Mouse (Mus musculus): ENCODE measurements around the gene Slc4a11. TPM values are rescaled to one million over a fixed set of nuclear protein-coding genes. Genes with fewer than 3 reads are reported as not detected.

The Slc4a11 gene
- polyA plus RNA-seq (2014; fragmentation: Nextera tagmentation; extraction: Ambion mirVana) = 0.11 TPM in 2 replicates

DNA sequence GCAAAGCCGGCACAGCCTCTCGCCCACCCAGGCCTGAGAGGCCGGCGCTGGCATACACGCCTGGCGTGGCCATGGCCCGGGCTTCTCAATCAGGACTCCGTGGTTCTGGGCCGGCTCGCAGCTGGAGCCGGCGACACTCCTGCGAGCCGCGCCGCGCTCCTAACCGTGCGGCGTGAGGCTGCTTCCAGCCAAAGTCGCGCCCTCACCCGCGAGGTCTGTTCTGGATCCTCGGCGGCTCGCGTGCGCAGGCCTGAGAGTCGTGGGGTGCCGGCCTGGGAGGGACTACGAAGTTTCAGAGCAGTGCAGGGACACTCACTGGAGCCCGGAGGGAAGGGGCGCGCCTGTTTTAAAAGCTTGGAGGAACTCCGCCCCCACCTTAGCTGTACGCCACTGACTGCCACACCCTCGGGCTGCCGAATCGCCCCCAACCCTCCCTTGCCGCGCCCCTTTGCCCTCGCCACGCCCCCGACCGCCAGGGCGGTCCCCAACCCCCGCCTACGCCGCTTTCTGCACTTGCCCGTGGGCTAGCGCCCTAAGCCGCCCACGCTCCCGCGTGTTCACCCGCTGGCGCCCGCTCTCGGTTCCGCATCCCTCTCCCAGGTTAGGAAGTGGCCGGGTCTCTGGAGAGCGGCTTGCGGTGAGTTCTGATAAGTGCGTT is at the start of gene Slc4a11:
TSS of gene Slc4a11 (minus strand) at position 367 of the 658 bp plus-strand sequence.
- peaks cover 43% of the 10 kb centered on the region for H3K27me3 ChIP-seq (ENCODE audit: control insufficient read depth, insufficient read depth, low read length)
- no peaks in the 10 kb centered on the region for H3K9me3 ChIP-seq (ENCODE audit: control insufficient read depth, low read length)
- under 1% methylated on average over 63 of the region's 65 CpGs for WGBS
- peak within 1 kb of the TSS; percentile 100 for H3K4me2 ChIP-seq (ENCODE audit: low read length)
- no peaks in the 10 kb centered on the region for H3K36me3 ChIP-seq (ENCODE audit: control insufficient read depth, insufficient read depth, low read length)
- peaks cover 6 to 11% of the 10 kb centered on the region in 2 experiments; a peak in 3 of 4 replicates for H3K4me1 ChIP-seq (ENCODE audit: control insufficient read depth in 2 of 2, insufficient read depth in 2 of 2, low read length in 2 of 2)
- peak; percentile 24; the same call in 1 of the 2 replicates for ATAC-seq (ENCODE audit: insufficient number of reproducible peaks, insufficient read depth, low FRiP score, low read depth)
- no peak within 1 kb of the TSS for H3K27ac ChIP-seq (replicated peaks in 1 of 2; ENCODE audit: control insufficient read depth in 1 of 2, insufficient read depth in 1 of 2, low read depth in 2 of 2, low read length in 2 of 2)
- H3K4me3 ChIP-seq (ENCODE audit: control insufficient read depth in 1 of 2, insufficient read depth in 1 of 2, low read depth in 1 of 2, low read length in 2 of 2) = peak within 1 kb of the TSS; percentile 49 to 62
- H3K9ac ChIP-seq (ENCODE audit: low read length) = peak within 1 kb of the TSS; percentile 67

GRCm38 (mm10) chr2:130743576-130743975 is 46.3 kb upstream of the Slc4a11 start:
- no peaks in the 10 kb centered on the region for H3K4me1 ChIP-seq (ENCODE audit: control insufficient read depth in 2 of 2, insufficient read depth in 2 of 2, low read length in 2 of 2)
- H3K27me3 ChIP-seq (ENCODE audit: control insufficient read depth, insufficient read depth, low read length) = no peaks in the 10 kb centered on the region
- no peak overlapping the region for H3K27ac ChIP-seq (replicated peaks in 1 of 2; ENCODE audit: control insufficient read depth in 1 of 2, insufficient read depth in 1 of 2, low read depth in 2 of 2, low read length in 2 of 2)
- H3K9ac ChIP-seq (ENCODE audit: low read length) = no peak overlapping the region
- 100% methylated on average over 1 of the region's 1 CpGs for WGBS
- no peak overlapping the region for H3K4me2 ChIP-seq (ENCODE audit: low read length)
- no peak overlapping the region for H3K4me3 ChIP-seq (ENCODE audit: control insufficient read depth in 1 of 2, insufficient read depth in 1 of 2, low read depth in 1 of 2, low read length in 2 of 2)
- peaks cover 2% of the 10 kb centered on the region; the same call in 1 of the 2 replicates for H3K9me3 ChIP-seq (ENCODE audit: control insufficient read depth, low read length)
- H3K36me3 ChIP-seq (ENCODE audit: control insufficient read depth, insufficient read depth, low read length) = peaks cover 100% of the 10 kb centered on the region
- ATAC-seq (ENCODE audit: insufficient number of reproducible peaks, insufficient read depth, low FRiP score, low read depth) = no peak

- H3K27me3 ChIP-seq (ENCODE audit: control insufficient read depth, insufficient read depth, low read length) = no peaks in the 10 kb centered on the region
- no peak overlapping the region for H3K9ac ChIP-seq (ENCODE audit: low read length)
- no peak for ATAC-seq (ENCODE audit: insufficient number of reproducible peaks, insufficient read depth, low FRiP score, low read depth)
- no peak overlapping the region for H3K4me2 ChIP-seq (ENCODE audit: low read length)
- peaks cover 2% of the 10 kb centered on the region; the same call in 1 of the 2 replicates for H3K9me3 ChIP-seq (ENCODE audit: control insufficient read depth, low read length)
- no peak overlapping the region for H3K4me3 ChIP-seq (ENCODE audit: control insufficient read depth in 1 of 2, insufficient read depth in 1 of 2, low read depth in 1 of 2, low read length in 2 of 2)
- no peaks in the 10 kb centered on the region for H3K4me1 ChIP-seq (ENCODE audit: control insufficient read depth in 2 of 2, insufficient read depth in 2 of 2, low read length in 2 of 2)
- peaks cover 100% of the 10 kb centered on the region for H3K36me3 ChIP-seq (ENCODE audit: control insufficient read depth, insufficient read depth, low read length)
- WGBS = 47% methylated on average over 4 of the region's 4 CpGs
- H3K27ac ChIP-seq (replicated peaks in 1 of 2; ENCODE audit: control insufficient read depth in 1 of 2, insufficient read depth in 1 of 2, low read depth in 2 of 2, low read length in 2 of 2) = no peak overlapping the region
Observed at GRCm38 (mm10) chr2:130740096-130740495, 42.8 kb upstream of the Slc4a11 start.

- H3K9ac ChIP-seq (ENCODE audit: low read length) = no peak overlapping the region
- H3K4me1 ChIP-seq (ENCODE audit: control insufficient read depth in 2 of 2, insufficient read depth in 2 of 2, low read length in 2 of 2) = no peaks in the 10 kb centered on the region
- no peaks in the 10 kb centered on the region for H3K27me3 ChIP-seq (ENCODE audit: control insufficient read depth, insufficient read depth, low read length)
- ATAC-seq (ENCODE audit: insufficient number of reproducible peaks, insufficient read depth, low FRiP score, low read depth) = no peak
- H3K36me3 ChIP-seq (ENCODE audit: control insufficient read depth, insufficient read depth, low read length) = peaks cover 97% of the 10 kb centered on the region
- 76% methylated on average over 6 of the region's 6 CpGs for WGBS
- H3K9me3 ChIP-seq (ENCODE audit: control insufficient read depth, low read length) = no peaks in the 10 kb centered on the region
- H3K4me3 ChIP-seq (ENCODE audit: control insufficient read depth in 1 of 2, insufficient read depth in 1 of 2, low read depth in 1 of 2, low read length in 2 of 2) = no peak overlapping the region
- H3K27ac ChIP-seq (replicated peaks in 1 of 2; ENCODE audit: control insufficient read depth in 1 of 2, insufficient read depth in 1 of 2, low read depth in 2 of 2, low read length in 2 of 2) = no peak overlapping the region
- H3K4me2 ChIP-seq (ENCODE audit: low read length) = no peak overlapping the region
Observed at GRCm38 (mm10) chr2:130738019-130738418, 40.7 kb upstream of the Slc4a11 start.

DNA sequence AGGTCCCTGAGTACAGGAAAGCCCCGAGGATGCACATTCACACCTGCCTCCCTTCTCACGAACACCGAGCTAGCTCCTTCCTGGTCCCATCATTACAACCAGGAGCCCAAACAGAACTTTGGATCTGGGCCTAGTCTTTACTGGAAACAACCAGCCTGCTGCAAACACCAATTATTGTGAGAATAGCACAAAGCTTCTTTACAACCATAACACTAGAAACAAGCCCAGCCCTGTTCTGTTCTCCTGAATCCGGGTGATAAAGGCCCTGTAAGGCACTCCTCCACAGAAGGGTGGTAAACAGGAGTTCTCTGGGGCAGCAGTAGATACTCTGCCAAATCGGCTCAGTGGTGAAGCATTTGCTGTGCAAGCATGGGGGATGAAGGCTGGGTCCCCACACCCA is 38.0 kb upstream of the Slc4a11 start:
- Histone ChIP-seq H3K9ac (ENCODE audit: low read length) (no peak overlapping the region), H3K9me3 (ENCODE audit: control insufficient read depth, low read length) (no peaks in the 10 kb centered on the region), H3K4me3 (ENCODE audit: control insufficient read depth in 1 of 2, insufficient read depth in 1 of 2, low read depth in 1 of 2, low read length in 2 of 2) (no peak overlapping the region), H3K36me3 (ENCODE audit: control insufficient read depth, insufficient read depth, low read length) (peaks cover 93% of the 10 kb centered on the region), H3K4me2 (ENCODE audit: low read length) (no peak overlapping the region), H3K27ac (replicated peaks in 1 of 2; ENCODE audit: control insufficient read depth in 1 of 2, insufficient read depth in 1 of 2, low read depth in 2 of 2, low read length in 2 of 2) (no peak overlapping the region), H3K4me1 (ENCODE audit: control insufficient read depth in 2 of 2, insufficient read depth in 2 of 2, low read length in 2 of 2) (no peaks in the 10 kb centered on the region), H3K27me3 (ENCODE audit: control insufficient read depth, insufficient read depth, low read length) (no peaks in the 10 kb centered on the region)
- WGBS = 83% methylated on average over 5 of the region's 5 CpGs
- ATAC-seq (ENCODE audit: insufficient number of reproducible peaks, insufficient read depth, low FRiP score, low read depth) = no peak

DNA sequence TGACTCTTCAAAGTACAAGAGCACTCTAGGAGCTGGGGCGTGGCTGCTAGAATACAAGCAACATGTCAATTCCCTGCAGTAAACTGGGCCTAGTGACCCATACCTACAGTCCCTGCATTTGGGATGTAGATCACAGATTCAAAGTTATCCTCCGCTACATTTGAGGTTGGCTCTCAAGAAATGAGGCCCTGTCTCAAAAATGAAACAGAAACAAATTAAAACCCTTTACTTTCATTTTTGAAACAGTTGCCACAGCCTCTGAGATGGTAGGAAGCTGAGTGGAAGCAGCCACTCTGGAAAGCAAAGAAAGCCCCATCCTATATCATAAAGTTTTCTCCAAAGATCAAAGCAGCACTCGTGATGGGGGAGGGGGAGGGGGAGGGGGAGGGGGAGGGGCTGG is 36.1 kb upstream of the Slc4a11 start:
- 69% methylated on average over 3 of the region's 3 CpGs for WGBS
- no peak for ATAC-seq (ENCODE audit: insufficient number of reproducible peaks, insufficient read depth, low FRiP score, low read depth)
- peaks cover 93% of the 10 kb centered on the region for H3K36me3 ChIP-seq (ENCODE audit: control insufficient read depth, insufficient read depth, low read length)

DNA sequence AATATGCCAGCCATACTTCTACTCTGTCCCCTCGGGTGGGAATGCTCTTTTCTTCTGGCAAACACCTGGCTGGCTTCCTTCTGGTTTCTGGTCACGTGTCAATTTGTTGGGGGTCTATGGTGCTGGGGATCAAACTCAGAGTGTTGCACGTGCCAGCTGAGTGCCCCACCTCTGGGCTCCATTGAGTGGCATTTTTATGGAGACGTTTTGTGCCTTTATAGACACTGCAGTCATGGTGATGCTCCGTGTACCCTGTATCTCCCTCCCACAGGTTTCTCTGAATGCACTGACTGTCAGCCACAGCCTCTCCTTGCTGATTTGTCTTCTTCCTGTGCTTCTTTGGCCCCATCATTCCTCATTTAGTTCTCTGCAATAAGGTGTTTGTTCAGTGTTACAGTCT is 34.5 kb upstream of the Slc4a11 start:
- WGBS = 69% methylated on average over 5 of the region's 5 CpGs
- H3K27ac ChIP-seq (replicated peaks in 1 of 2; ENCODE audit: control insufficient read depth in 1 of 2, insufficient read depth in 1 of 2, low read depth in 2 of 2, low read length in 2 of 2) = no peak overlapping the region
- H3K4me2 ChIP-seq (ENCODE audit: low read length) = no peak overlapping the region
- no peaks in the 10 kb centered on the region for H3K4me1 ChIP-seq (ENCODE audit: control insufficient read depth in 2 of 2, insufficient read depth in 2 of 2, low read length in 2 of 2)
- peaks cover 93% of the 10 kb centered on the region for H3K36me3 ChIP-seq (ENCODE audit: control insufficient read depth, insufficient read depth, low read length)
- no peaks in the 10 kb centered on the region; the same call in 1 of the 2 replicates for H3K9me3 ChIP-seq (ENCODE audit: control insufficient read depth, low read length)
- H3K4me3 ChIP-seq (ENCODE audit: control insufficient read depth in 1 of 2, insufficient read depth in 1 of 2, low read depth in 1 of 2, low read length in 2 of 2) = no peak overlapping the region
- ATAC-seq (ENCODE audit: insufficient number of reproducible peaks, insufficient read depth, low FRiP score, low read depth) = no peak
- no peaks in the 10 kb centered on the region for H3K27me3 ChIP-seq (ENCODE audit: control insufficient read depth, insufficient read depth, low read length)
- H3K9ac ChIP-seq (ENCODE audit: low read length) = no peak overlapping the region

More for the DNA sequence above, 36.1 kb upstream of the Slc4a11 start:
- H3K4me1 ChIP-seq (ENCODE audit: control insufficient read depth in 2 of 2, insufficient read depth in 2 of 2, low read length in 2 of 2) = no peaks in the 10 kb centered on the region
- H3K27me3 ChIP-seq (ENCODE audit: control insufficient read depth, insufficient read depth, low read length) = no peaks in the 10 kb centered on the region
- no peak overlapping the region for H3K4me2 ChIP-seq (ENCODE audit: low read length)
- H3K27ac ChIP-seq (replicated peaks in 1 of 2; ENCODE audit: control insufficient read depth in 1 of 2, insufficient read depth in 1 of 2, low read depth in 2 of 2, low read length in 2 of 2) = no peak overlapping the region
- H3K9ac ChIP-seq (ENCODE audit: low read length) = no peak overlapping the region
- H3K9me3 ChIP-seq (ENCODE audit: control insufficient read depth, low read length) = no peaks in the 10 kb centered on the region; the same call in 1 of the 2 replicates
- no peak overlapping the region for H3K4me3 ChIP-seq (ENCODE audit: control insufficient read depth in 1 of 2, insufficient read depth in 1 of 2, low read depth in 1 of 2, low read length in 2 of 2)

DNA sequence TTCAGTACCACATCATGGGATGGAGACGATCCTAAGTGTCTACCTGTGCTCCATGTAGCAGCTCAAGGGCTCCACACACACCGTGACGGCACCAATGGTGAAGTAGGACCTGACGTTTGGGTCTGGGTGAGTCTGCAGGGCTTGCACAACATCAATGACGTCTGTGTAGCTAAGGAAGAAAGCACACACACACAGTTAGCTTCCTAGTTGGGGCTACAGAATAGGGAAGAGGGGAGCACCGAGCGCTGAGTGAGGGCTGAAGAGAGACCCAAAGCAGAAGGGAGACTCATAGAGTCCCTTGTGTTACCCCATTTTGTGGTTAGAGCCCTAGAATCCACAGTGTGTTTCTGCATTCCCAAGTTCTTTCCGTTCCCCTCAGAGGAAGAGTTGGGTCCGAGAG is 33.4 kb upstream of the Slc4a11 start:
- Histone ChIP-seq H3K27me3 (ENCODE audit: control insufficient read depth, insufficient read depth, low read length) (no peaks in the 10 kb centered on the region), H3K9me3 (ENCODE audit: control insufficient read depth, low read length) (no peaks in the 10 kb centered on the region; the same call in 1 of the 2 replicates), H3K36me3 (ENCODE audit: control insufficient read depth, insufficient read depth, low read length) (peaks cover 93% of the 10 kb centered on the region), H3K4me2 (ENCODE audit: low read length) (no peak overlapping the region), H3K27ac (replicated peaks in 1 of 2; ENCODE audit: control insufficient read depth in 1 of 2, insufficient read depth in 1 of 2, low read depth in 2 of 2, low read length in 2 of 2) (no peak overlapping the region), H3K4me3 (ENCODE audit: control insufficient read depth in 1 of 2, insufficient read depth in 1 of 2, low read depth in 1 of 2, low read length in 2 of 2) (no peak overlapping the region), H3K4me1 (ENCODE audit: control insufficient read depth in 2 of 2, insufficient read depth in 2 of 2, low read length in 2 of 2) (no peaks in the 10 kb centered on the region), H3K9ac (ENCODE audit: low read length) (no peak overlapping the region)
- WGBS = 90% methylated on average over 9 of the region's 9 CpGs
- no peak for ATAC-seq (ENCODE audit: insufficient number of reproducible peaks, insufficient read depth, low FRiP score, low read depth)

All from heart, embryonic 14.5 days (tissue).